Mouse (Mus musculus) stomach, postnatal 0 days (tissue): ENCODE measurements around the gene Nckap5. TPM values are rescaled to one million over a fixed set of nuclear protein-coding genes. Genes with fewer than 3 reads are reported as not detected.

Source experiments
- ATAC-seq: fragments of 200-750 bp; cut with Nextera tagmentation; 2 replicates; pipeline ENCODE4 v1.8.0; 2017; ENCODE audit not compliant: low FRiP score, low TSS enrichment
- DNase-seq: peaks from one replicate; pipeline ENCODE4 v3.0.0-alpha.2; 2016; ENCODE audit warnings: low spot score
- H3K27ac ChIP-seq: fragments of 300-500 bp; sonication (generic); replicated peaks from 2 replicates; pipeline ENCODE4 v1.5.1; 2014; ENCODE audit warnings: mild to moderate bottlenecking, control low read depth
- H3K27me3 ChIP-seq: fragments of 300-500 bp; sonication (generic); 2 replicates; pipeline ENCODE4 v1.6.1; 2014; ENCODE audit warnings: low read length; ENCODE audit not compliant: control insufficient read depth, insufficient read depth
- H3K36me3 ChIP-seq: fragments of 300-500 bp; sonication (generic); 2 replicates; pipeline ENCODE4 v1.6.1; 2014; ENCODE audit warnings: low read length, mixed read lengths; ENCODE audit not compliant: control insufficient read depth, insufficient read depth
- H3K4me1 ChIP-seq: fragments of 300-500 bp; sonication (generic); replicated peaks from 2 replicates; pipeline ENCODE4 v1.6.1; 2014; ENCODE audit warnings: antibody characterized with exemption; ENCODE audit not compliant: control insufficient read depth, insufficient read depth
- H3K4me2 ChIP-seq: fragments of 300-500 bp; sonication (generic); replicated peaks from 2 replicates; pipeline ENCODE4 v1.6.1; 2014; ENCODE audit warnings: low read depth, mild to moderate bottlenecking, control low read depth, moderate library complexity
- H3K4me3 ChIP-seq: fragments of 300-500 bp; sonication (generic); 2 replicates; pipeline ENCODE4 v1.5.1; 2014; ENCODE audit warnings: low read depth, low read length, control low read depth
- H3K9ac ChIP-seq: fragments of 300-500 bp; sonication (generic); 2 replicates; pipeline ENCODE4 v1.6.1; 2014; ENCODE audit warnings: mild to moderate bottlenecking, low read length, control low read depth, mixed read lengths
- H3K9me3 ChIP-seq: fragments of 300-500 bp; sonication (generic); 2 replicates; pipeline ENCODE4 v1.6.1; 2016; ENCODE audit warnings: low read length; ENCODE audit not compliant: control insufficient read depth
- CTCF ChIP-seq: IDR thresholded peaks from 2 replicates; pipeline ENCODE4 v1.5.1; 2016; ENCODE audit warnings: antibody characterized with exemption, low read depth, mild to moderate bottlenecking, moderate library complexity
- EP300 ChIP-seq: optimal IDR thresholded peaks from 2 replicates; pipeline ENCODE3; 2016; ENCODE audit warnings: antibody characterized with exemption
- WGBS: fragments of 180-500 bp; shearing (Covaris S2); extraction: QIAGEN DNeasy Blood & Tissue Kit; methylation state at CpG from one replicate; pipeline ENCODE4 v1.1.7; 2014; 5-methylcytosine and 5-hydroxymethylcytosine counted together
- polyA plus RNA-seq: library from polyadenylated mRNA; unstranded; fragments of >200 nt; fragmentation: Nextera tagmentation; extraction: Ambion mirVana; gene quantifications from 2 replicates; pipeline ENCODE4 v1.2.1, GENCODE M21; 2015

The Nckap5 gene
- polyA plus RNA-seq, 1 experiment from 2014 or later: 1.9 TPM

- H3K27ac ChIP-seq: no peak overlapping the region
- no peaks in the 10 kb centered on the region for H3K9me3 ChIP-seq
- TF ChIP-seq CTCF: no peak
- no peak for TF ChIP-seq EP300
- H3K4me2 ChIP-seq: no peak overlapping the region
- H3K36me3 ChIP-seq: no peaks in the 10 kb centered on the region
- no peaks in the 10 kb centered on the region for H3K27me3 ChIP-seq
- H3K4me1 ChIP-seq: peaks cover 4% of the 10 kb centered on the region; the same call in 1 of the 2 replicates
- ATAC-seq: no peak
- no peak overlapping the region for H3K4me3 ChIP-seq
- no peak for DNase-seq
- WGBS: 93% methylated on average over 2 of the region's 2 CpGs
- H3K9ac ChIP-seq: no peak overlapping the region
Observed at GRCm38 (mm10) chr1:126686678-126687077, 143.9 kb downstream of the Nckap5 start.

DNA sequence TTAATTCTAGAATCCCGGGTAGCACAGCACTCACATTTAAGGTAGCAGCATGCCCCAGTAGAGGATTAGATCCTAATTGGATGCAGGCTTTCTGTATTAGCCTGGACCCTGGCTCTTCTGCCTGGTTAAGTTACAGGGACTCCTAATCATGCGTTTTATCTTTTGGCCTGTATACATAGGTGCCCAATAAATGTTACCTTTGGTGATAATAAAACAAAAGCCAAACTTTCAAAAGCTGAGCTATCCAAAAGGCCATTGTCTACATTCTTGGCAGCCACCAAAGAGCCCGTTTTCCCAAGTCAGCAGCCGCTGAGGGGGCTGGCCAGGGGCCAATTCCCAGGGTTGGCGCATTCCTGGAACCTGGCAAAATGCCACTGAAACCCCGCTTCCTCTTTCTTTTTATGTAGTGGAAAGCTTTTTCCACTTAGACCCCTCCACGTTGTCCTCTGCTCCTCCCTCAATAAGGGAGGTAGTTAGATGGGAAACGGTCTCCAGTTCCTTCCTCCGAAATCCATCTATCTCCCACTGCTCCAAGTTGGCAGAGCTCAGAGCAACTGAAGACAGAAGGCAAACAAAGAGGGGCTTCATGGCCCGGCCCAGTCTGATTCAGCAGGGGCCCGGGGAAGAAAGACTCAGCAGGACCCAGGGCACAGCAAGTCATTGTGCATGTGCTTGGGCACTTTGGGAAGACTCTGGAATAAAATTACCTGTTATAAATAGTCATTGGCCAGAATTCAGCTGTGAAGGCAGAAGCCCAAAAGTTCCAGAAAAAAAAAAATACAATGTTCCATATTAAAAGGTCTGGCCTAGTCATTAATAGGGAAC is 146.8 kb downstream of the Nckap5 start:
- peaks cover 4% of the 10 kb centered on the region; the same call in 1 of the 2 replicates for H3K4me1 ChIP-seq
- no peak overlapping the region for H3K4me3 ChIP-seq
- 0 out of 2 replicates have a peak overlapping the region, but pooled peaks have one; percentile 4 for H3K4me2 ChIP-seq
- 19% methylated on average over 11 of the region's 11 CpGs for WGBS
- DNase-seq (peak; percentile 43), ATAC-seq (no peak)
- no peaks in the 10 kb centered on the region for H3K27me3 ChIP-seq
- TF ChIP-seq EP300 (no peak), CTCF (no peak)
- no peaks in the 10 kb centered on the region for H3K9me3 ChIP-seq
- H3K36me3 ChIP-seq: no peaks in the 10 kb centered on the region
- no peak overlapping the region for H3K27ac ChIP-seq
- no peak overlapping the region for H3K9ac ChIP-seq

DNA sequence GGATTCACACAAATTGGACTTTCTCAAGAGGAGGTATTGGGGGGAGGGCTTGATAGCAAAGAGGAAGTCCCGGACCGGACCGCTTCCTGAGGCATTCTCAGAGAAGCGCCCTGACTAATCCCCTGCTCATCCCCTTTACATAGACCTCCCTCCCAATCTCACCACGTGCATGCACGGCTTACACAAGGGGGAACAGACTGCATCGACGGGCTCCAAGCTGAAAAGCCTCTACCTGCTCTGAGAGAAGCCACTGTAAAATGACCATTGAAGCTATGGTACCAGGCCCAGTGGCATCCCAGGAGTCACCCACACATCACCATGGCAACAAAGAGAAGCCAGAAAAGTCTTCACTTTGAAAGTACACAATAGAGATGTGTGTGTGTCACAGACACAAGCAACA is 148.8 kb downstream of the Nckap5 start:
- Histone ChIP-seq H3K27ac (no peak overlapping the region), H3K9me3 (no peaks in the 10 kb centered on the region), H3K4me3 (no peak overlapping the region), H3K36me3 (no peaks in the 10 kb centered on the region), H3K4me1 (peaks cover 4% of the 10 kb centered on the region; the same call in 1 of the 2 replicates), H3K9ac (no peak overlapping the region), H3K27me3 (no peaks in the 10 kb centered on the region), H3K4me2 (no peak overlapping the region)
- 40% methylated on average over 8 of the region's 8 CpGs for WGBS
- no peak for TF ChIP-seq CTCF
- no peak for TF ChIP-seq EP300
- DNase-seq (no peak), ATAC-seq (no peak)

DNA sequence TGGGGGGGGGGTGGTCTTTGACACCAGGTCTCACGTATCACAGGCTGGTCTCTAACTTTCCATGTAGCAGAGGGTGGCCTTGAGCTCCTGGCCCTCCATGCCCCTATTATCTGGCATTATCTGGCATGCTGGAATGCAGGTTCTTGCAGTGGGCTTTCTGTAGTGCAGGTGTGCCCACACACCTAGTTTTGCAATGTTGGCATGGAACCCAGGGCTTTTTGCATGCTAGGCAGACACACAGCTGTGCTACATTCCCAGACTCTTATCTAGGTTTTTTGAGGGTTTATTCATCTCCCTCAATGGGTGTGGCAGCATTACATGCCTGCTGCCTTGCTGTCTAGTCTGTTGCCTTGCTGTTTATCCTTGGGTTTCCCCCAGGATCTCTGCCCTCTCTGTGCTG is 151.3 kb downstream of the Nckap5 start:
- no peak overlapping the region for H3K4me2 ChIP-seq
- H3K4me3 ChIP-seq: no peak overlapping the region
- no peak overlapping the region for H3K27ac ChIP-seq
- DNase-seq (no peak), ATAC-seq (no peak)
- 86% methylated on average over 1 of the region's 1 CpGs for WGBS
- no peaks in the 10 kb centered on the region for H3K9me3 ChIP-seq
- no peaks in the 10 kb centered on the region for H3K27me3 ChIP-seq
- H3K4me1 ChIP-seq: peaks cover 1% of the 10 kb centered on the region; the same call in 1 of the 2 replicates
- H3K36me3 ChIP-seq: no peaks in the 10 kb centered on the region
- H3K9ac ChIP-seq: no peak overlapping the region
- TF ChIP-seq EP300 (no peak), CTCF (no peak)

DNA sequence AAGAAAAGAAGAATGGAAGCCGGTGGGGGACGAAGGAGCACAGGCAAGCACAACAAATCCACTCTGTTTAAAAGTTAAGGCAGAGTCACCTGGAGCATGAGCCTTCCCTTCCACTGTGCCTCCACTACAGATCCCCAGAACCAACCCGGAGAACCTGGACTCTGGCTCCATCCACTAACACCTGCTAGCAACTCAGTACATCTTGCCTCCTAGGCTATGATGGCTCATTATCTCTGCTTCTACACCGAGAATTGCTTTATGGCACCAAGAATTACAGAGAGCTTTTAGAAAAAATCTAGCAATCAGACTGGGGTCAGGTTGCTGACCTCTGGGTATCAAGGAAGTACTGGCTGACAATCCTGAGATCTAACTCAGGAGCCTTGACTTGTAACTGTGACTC is 153.3 kb downstream of the Nckap5 start:
- Histone ChIP-seq H3K9me3 (no peaks in the 10 kb centered on the region), H3K36me3 (no peaks in the 10 kb centered on the region), H3K4me1 (no peaks in the 10 kb centered on the region), H3K4me3 (no peak overlapping the region), H3K27me3 (no peaks in the 10 kb centered on the region), H3K27ac (no peak overlapping the region), H3K4me2 (no peak overlapping the region), H3K9ac (no peak overlapping the region)
- ATAC-seq (no peak), DNase-seq (no peak)
- 58% methylated on average over 4 of the region's 4 CpGs for WGBS
- no peak for TF ChIP-seq EP300
- no peak for TF ChIP-seq CTCF

DNA sequence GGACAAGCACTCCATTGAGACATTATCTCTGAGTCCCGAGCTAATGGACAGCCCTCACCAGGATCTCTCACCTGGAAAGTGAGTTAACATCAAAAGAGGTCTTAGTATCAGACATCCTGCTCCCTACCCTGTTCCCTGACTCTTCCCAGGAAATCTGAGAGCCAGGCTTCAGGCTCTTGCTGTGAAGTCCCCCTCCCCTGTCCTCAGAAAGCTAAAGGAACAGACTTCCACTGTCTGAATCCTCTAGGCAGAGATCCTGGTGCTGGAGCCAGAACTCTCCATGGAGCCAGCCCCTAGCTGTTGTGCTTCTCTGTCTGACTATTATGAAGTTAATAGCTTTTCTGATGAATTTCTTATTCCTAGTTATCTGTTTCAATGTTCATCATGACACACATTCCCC is 153.8 kb downstream of the Nckap5 start:
- DNase-seq (no peak), ATAC-seq (no peak)
- TF ChIP-seq EP300 (no peak), CTCF (no peak)
- H3K4me3 ChIP-seq: no peak overlapping the region
- H3K9ac ChIP-seq: no peak overlapping the region
- H3K27ac ChIP-seq: no peak overlapping the region
- H3K9me3 ChIP-seq: no peaks in the 10 kb centered on the region
- no peak overlapping the region for H3K4me2 ChIP-seq
- no peaks in the 10 kb centered on the region for H3K36me3 ChIP-seq
- H3K27me3 ChIP-seq: no peaks in the 10 kb centered on the region
- 0% methylated on average over 1 of the region's 1 CpGs for WGBS
- no peaks in the 10 kb centered on the region for H3K4me1 ChIP-seq
